Mouse (Mus musculus) spleen, adult 2 months (tissue): ENCODE results near the gene Wwtr1. TPM values are rescaled to one million over a fixed set of nuclear protein-coding genes. Genes with fewer than 3 reads are reported as not detected.

Source experiments
- DNase-seq, 2 experiments: peaks; one replicate each; pipeline versions ENCODE4 v3.0.0 to v3.0.0-alpha.2; 2012 to 2021; ENCODE audit warnings: low spot score in 2 of 2, low read depth in 1 of 2
- H3K27ac ChIP-seq: fragments of 200-500 bp; 2 replicates; pipeline ENCODE4 v1.5.1; 2012; ENCODE audit warnings: low read length, inconsistent platforms; ENCODE audit not compliant: insufficient read depth
- H3K27me3 ChIP-seq: fragments of 200-500 bp; 2 replicates; pipeline ENCODE4 v1.6.1; 2012; ENCODE audit warnings: mild to moderate bottlenecking, moderate library complexity, low read length, inconsistent platforms; ENCODE audit not compliant: control insufficient read depth, insufficient read depth
- H3K36me3 ChIP-seq: fragments of 200-500 bp; 2 replicates; pipeline ENCODE4 v1.6.1; 2012; ENCODE audit warnings: mild to moderate bottlenecking, low read length, inconsistent platforms; ENCODE audit not compliant: control insufficient read depth, insufficient read depth
- H3K4me1 ChIP-seq: fragments of 200-500 bp; 2 replicates; pipeline ENCODE4 v1.6.1; 2011; ENCODE audit warnings: inconsistent platforms; ENCODE audit not compliant: control insufficient read depth, insufficient read depth, insufficient read length
- H3K4me3 ChIP-seq: fragments of 200-500 bp; 2 replicates; pipeline ENCODE4 v1.5.1; 2011; ENCODE audit warnings: mild to moderate bottlenecking, inconsistent platforms; ENCODE audit not compliant: insufficient read depth, insufficient read length; ENCODE audit errors: extremely low read depth
- CTCF ChIP-seq: fragments of 200-500 bp; IDR thresholded peaks from 2 replicates; pipeline ENCODE4 v1.5.1; 2011; ENCODE audit warnings: mild to moderate bottlenecking, inconsistent platforms; ENCODE audit not compliant: insufficient read depth, insufficient read length, insufficient replicate concordance; ENCODE audit errors: extremely low read depth
- POLR2A ChIP-seq: fragments of 200-500 bp; IDR thresholded peaks from 2 replicates; pipeline ENCODE4 v1.6.1; 2011; ENCODE audit warnings: low read depth, low read length, inconsistent platforms
- WGBS: fragments of 180-500 bp; shearing (Covaris S2); methylation state at CpG from one replicate; pipeline ENCODE4 v1.1.7; 2018; 5-methylcytosine and 5-hydroxymethylcytosine counted together
- polyA plus RNA-seq: library from polyadenylated mRNA; depleted of rRNA; stranded (reverse); fragments of >200 nt; gene quantifications from 2 replicates; pipeline ENCODE4 v1.2.3, GENCODE M21; 2012

Gene Wwtr1
- polyA plus RNA-seq, 1 experiment: 3.8 TPM

DNA sequence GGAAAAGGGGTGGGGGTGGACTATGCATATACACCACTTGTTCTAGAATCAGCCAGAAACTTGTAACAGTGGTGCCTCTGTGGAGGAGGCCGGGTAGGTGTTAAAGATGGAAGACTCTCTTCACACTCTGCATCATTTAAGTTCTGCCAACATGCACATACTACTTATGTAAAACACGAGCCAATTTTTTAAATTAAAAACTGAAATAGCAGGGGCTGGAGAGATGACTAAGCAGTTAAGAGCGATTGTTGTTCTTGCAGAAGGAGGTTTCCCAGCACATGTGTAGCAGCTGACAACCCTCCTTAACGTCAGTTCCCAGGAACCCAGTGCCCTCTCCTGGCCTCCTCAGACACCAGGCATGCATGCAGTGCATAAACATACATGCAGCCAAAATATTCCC is 95.1 kb downstream of the Wwtr1 start:
- 63% methylated on average over 4 of the region's 4 CpGs for WGBS

DNA sequence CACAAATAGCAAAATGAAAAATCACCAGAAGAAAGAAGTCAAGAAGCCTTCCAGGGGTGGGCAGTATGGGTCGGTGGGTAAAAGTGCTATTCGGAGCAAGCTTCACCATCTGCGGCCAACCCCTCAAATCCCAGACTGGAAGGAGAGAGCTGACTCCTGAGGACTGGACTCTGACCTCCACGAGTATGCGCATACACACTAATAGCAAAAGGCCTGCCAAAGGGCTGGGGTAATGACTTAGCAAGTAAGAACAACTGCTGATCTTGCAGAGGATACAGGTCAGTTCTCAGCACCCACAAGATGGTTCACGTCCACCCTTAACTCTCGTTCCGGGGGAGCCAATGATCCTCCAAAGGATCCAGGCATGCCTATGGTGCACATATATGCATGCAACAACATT is 101.3 kb downstream of the Wwtr1 start:
- no peak for DNase-seq
- Histone ChIP-seq H3K36me3 (no peaks in the 10 kb centered on the region), H3K4me1 (no peaks in the 10 kb centered on the region), H3K4me3 (no peak overlapping the region), H3K27ac (no peak overlapping the region), H3K27me3 (no peaks in the 10 kb centered on the region)
- WGBS: 88% methylated on average over 8 of the region's 8 CpGs
- TF ChIP-seq CTCF (no peak), POLR2A (no peak)

More for the DNA sequence above, 95.1 kb downstream of the Wwtr1 start:
- no peak overlapping the region for H3K4me3 ChIP-seq
- DNase-seq: no peak
- H3K4me1 ChIP-seq: no peaks in the 10 kb centered on the region
- H3K27ac ChIP-seq: no peak overlapping the region
- H3K36me3 ChIP-seq: no peaks in the 10 kb centered on the region
- no peaks in the 10 kb centered on the region for H3K27me3 ChIP-seq
- TF ChIP-seq POLR2A (no peak), CTCF (no peak)

GRCm38 (mm10) chr3:57472407-57472806 is 103.3 kb downstream of the Wwtr1 start:
- Histone ChIP-seq H3K27ac (no peak overlapping the region), H3K4me1 (no peaks in the 10 kb centered on the region), H3K4me3 (no peak overlapping the region), H3K27me3 (no peaks in the 10 kb centered on the region), H3K36me3 (no peaks in the 10 kb centered on the region)
- no peak for TF ChIP-seq CTCF
- DNase-seq: no peak
- 74% methylated on average over 4 of the region's 4 CpGs for WGBS

- H3K36me3 ChIP-seq: no peaks in the 10 kb centered on the region
- TF ChIP-seq CTCF (no peak), POLR2A (no peak)
- no peaks in the 10 kb centered on the region for H3K4me1 ChIP-seq
- H3K4me3 ChIP-seq: no peak overlapping the region
- H3K27ac ChIP-seq: no peak overlapping the region
- no peak for DNase-seq
- WGBS: 21% methylated on average over 15 of the region's 15 CpGs
- no peaks in the 10 kb centered on the region for H3K27me3 ChIP-seq
These were observed 104.6 kb downstream of the Wwtr1 start for GRCm38 (mm10) chr3:57470981-57471601.

DNA sequence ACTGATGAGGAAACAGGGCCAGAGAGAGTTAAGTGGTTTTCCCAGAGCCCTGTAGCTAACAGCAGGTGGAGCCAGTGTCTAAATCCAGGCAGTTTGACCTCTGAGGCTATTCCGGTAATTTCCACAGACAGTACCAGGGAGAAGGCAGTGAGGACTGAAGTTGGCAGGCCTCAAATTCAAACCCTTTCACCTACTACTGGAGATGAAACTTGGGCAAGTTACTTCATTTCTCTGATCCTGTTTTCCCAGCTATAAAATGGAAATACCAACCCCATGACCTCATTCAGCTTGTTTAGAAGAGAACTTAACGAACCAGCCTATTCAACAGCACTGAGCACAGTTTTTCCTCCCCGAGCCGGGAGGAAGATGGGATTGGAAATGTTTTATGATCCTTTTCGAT is 105.4 kb downstream of the Wwtr1 start:
- H3K4me3 ChIP-seq: no peak overlapping the region
- TF ChIP-seq POLR2A (no peak), CTCF (no peak)
- H3K36me3 ChIP-seq: no peaks in the 10 kb centered on the region
- no peaks in the 10 kb centered on the region for H3K27me3 ChIP-seq
- no peak overlapping the region for H3K27ac ChIP-seq
- H3K4me1 ChIP-seq: no peaks in the 10 kb centered on the region
- DNase-seq: no peak
- 38% methylated on average over 5 of the region's 5 CpGs for WGBS

GRCm38 (mm10) chr3:57469325-57469724 is 106.4 kb downstream of the Wwtr1 start:
- 94% methylated on average over 3 of the region's 3 CpGs for WGBS
- no peak for TF ChIP-seq CTCF
- TF ChIP-seq POLR2A: no peak
- Histone ChIP-seq H3K27ac (no peak overlapping the region), H3K4me1 (no peaks in the 10 kb centered on the region), H3K4me3 (no peak overlapping the region), H3K27me3 (no peaks in the 10 kb centered on the region), H3K36me3 (no peaks in the 10 kb centered on the region)
- no peak for DNase-seq

- Histone ChIP-seq H3K27ac (no peak overlapping the region), H3K4me1 (no peaks in the 10 kb centered on the region), H3K4me3 (no peak overlapping the region), H3K27me3 (no peaks in the 10 kb centered on the region), H3K36me3 (no peaks in the 10 kb centered on the region)
- no peak for DNase-seq
- no peak for TF ChIP-seq POLR2A
- no peak for TF ChIP-seq CTCF
- WGBS: 75% methylated on average over 3 of the region's 3 CpGs
These were observed 109.4 kb downstream of the Wwtr1 start for GRCm38 (mm10) chr3:57466289-57466688.
